Mouse (Mus musculus) B cell, adult (primary cell): Measurements from ENCODE around the gene Fbxw5. TPM values are rescaled to one million over a fixed set of nuclear protein-coding genes. Genes with fewer than 3 reads are reported as not detected.

ENCODE experiments used
- total RNA-seq: library from RNA; stranded (reverse); gene quantifications from 4 replicates; pipeline ENCODE4 v1.2.4, GENCODE M21; 2023; ENCODE audit not compliant: inconsistent age

Gene Fbxw5
- total RNA-seq: 69.9 to 80.2 TPM (median 72.7 TPM) in 4 replicates

DNA sequence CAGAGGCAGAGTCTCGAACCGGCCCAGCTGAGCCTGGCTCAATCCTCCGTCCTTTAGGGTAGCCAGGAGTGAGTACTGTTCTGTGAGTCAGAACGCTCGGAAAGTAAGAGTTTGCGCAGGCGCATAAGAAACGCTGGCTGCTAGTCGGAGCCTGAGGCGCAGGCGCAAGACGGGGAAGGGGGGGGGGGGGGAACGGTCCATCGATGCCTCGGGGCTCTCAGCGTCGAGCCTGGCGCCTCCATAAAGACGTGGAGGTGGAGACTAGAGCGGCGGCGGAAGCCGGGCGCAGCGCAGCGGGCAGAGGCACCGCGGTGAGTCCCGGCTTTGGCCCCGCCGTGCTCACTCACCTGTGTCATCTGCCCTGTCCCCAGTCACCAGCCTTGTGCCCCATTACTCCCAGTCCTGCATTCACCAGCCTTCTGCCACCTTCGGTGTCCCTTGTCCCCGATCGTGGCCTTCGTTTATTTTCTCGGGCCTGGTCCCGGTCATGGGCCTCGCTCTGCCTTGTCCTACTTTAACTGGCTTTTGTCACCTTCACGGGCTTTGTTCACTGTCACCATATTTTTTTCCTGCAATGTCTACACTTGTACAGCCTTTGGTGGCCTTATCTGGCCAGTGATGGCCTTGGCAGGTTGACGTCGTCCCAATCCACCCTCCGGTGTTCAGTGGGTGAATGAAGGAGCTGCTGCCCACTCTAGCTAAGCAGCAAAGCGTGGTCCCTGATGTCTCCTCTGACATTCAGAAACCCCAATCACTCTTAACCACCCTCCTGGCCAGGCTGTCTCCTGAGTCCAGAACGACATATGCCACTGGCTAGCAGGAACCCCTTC is at the start of gene Fbxw5:
Gene Fbxw5, plus strand, starts transcription at position 175 of the 830 bp plus-strand sequence.

DNA sequence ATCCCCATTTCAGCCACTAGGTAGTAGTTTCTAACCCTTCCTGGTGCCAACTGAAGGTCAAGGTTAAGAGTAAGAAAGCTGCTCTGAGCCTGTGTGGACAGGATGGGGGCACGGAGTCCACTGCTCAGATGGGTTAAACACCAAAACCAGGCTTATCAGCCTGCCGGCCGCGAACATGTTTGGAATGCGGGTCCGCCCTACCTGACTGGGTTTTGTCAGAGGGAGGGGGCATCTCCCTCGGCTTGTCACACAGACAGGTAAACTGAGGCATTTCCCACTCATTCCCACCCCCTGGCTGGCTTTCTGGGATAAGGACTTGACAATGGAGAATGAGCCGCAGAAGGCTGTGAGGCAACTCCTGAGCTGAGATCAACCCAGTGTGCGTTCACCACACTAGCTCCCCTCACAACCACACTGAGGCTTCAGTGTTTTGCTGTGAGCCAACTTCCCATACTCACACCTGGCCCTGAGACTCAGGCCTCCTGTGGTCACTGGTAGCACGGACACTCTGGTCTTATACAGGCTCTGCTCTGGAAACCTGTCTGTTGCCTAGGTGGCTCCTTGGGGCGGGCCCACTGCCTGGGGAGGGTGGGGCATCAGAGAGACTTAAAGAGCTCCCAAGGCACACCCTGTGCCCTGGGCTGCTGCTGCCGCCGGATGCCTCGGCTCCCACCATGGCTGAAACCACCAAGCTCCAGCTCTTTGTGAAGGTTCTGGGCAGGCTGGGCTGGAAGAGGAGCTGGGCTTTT is 44.2 kb upstream of the Fbxw5 start, which contains the start of gene Clic3:
Gene Clic3, plus strand, starts transcription at position 634 of the 749 bp plus-strand sequence.

DNA sequence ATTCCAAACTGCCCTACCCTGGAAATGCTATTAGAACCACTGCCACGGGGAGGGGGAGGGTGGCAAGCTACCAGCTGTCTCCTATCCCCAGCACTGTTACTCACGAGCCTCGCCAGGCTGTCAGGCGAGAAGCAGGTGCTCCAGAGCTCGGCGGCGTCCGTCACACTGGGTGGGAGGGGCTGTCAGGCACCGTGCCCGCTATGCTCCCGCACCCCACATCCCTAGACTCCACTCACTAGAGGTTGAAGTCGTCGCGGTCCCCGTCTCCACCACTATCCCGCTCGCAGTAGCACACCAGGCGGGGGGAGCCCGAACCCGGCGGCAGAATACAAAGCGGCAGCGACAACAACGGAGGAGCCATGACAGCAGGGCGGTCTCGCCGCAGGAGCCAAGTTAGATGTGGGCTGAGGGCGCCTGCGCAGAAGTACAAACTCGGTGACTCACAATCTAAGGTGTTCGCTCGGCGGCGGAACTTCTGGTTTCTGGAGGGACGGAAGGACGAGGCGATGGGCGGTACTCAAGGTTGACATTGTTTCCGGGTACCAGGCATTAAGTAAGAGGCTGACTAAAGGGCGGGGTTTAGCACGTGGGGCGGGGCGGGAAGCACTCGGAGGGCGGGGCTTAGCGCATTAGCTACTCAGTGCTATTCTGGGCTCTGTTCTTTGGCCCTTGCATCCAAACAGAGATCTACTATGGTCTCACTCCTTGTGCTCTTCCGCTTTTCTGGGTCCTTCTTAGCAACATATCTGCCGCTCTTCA is 39.8 kb upstream of the Fbxw5 start, which contains the start of gene Paxx:
Gene Paxx, minus strand, starts transcription at position 544 of the 759 bp plus-strand sequence.

DNA sequence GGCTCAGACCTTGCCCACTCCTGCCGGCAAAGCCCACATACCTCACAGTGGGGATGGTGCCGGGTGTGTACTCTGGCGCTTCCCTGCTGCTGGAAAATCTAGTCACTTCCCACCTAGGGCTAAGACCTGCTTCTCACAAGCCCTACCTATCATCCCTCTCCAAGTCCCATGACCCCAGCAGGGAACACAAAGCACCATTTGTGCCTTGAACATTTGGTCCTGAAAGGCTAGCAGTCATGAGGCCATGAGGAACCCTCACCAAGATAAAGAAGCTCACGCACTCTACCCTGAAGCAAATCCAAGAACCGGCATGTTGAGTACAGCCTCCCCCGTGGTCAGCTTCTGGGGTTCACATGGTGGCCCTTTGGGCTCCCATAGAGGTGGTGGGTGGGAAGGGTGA is 30.6 kb upstream of the Fbxw5 start, which contains the start of gene Ptgds:
Gene Ptgds, minus strand, starts transcription at position 78 of the 400 bp plus-strand sequence.

DNA sequence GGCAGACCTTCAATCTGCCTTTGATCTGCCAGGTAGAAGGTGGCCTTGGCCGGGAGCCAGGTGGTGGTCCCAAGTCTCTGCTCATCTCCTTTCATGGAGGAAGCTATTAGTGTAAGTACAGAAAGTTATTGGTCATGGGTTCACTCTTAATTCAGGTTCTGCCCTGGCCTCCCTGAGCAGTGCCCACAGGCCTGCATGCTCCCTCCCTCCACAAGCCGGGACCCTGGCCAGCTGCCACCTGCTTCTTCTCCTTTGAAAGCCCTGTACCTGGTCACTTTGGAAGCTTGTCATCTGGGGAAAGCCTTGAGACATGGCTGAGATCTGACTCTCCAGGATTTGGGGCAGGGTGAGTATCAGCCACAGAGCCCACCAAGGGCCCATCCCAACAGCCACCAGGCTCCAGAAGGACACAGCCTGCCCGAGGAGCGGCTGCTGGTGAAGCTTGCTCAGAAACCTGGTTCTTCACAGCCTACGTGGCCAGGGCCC is 7.0 kb upstream of the Fbxw5 start, which contains the start of gene Lcn12:
Gene Lcn12, minus strand, starts transcription at position 436 of the 486 bp plus-strand sequence.

DNA sequence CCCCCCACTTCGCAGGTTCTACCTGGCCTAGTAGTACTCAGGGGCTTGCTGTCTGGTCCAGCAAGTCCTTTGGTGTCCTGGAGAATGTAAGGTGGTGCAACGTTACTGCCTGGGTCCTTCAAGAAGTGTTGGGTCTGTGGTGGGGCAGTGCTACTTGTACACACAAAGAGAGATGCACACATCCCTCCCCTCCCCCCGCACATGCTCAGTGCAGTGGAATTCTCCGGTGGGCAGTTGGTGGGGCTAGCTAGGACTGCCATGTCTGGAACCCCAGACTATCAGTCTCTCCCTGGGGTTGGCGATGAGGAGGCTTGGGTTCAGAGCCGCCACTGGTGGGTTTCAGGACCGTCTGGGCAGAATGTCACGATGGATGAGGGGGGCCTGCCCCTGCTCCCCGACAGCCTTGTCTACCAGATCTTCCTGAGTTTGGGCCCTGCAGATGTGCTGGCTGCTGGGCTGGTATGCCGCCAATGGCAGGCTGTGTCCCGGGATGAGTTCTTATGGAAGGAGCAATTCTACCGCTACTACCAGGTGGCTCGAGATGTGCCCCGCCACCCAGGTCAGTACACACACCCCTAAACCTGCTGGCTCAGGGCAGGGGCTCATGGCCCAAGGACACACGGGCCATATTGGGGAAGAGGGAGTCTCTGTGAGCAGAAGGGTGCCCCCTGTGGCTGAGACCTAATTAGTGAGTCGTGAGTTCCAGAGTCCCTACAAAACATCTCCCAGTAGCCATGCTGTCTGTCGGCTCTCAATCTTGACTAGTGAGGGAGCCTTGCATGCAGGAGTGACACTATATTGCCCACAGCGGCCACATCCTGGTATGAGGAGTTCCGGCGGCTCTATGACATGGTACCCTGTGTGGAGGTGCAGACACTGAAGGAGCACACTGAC is 1.3 kb downstream of the Fbxw5 start, which contains the start of gene C8g:
Gene C8g, minus strand, starts transcription at position 127 of the 894 bp plus-strand sequence.

DNA sequence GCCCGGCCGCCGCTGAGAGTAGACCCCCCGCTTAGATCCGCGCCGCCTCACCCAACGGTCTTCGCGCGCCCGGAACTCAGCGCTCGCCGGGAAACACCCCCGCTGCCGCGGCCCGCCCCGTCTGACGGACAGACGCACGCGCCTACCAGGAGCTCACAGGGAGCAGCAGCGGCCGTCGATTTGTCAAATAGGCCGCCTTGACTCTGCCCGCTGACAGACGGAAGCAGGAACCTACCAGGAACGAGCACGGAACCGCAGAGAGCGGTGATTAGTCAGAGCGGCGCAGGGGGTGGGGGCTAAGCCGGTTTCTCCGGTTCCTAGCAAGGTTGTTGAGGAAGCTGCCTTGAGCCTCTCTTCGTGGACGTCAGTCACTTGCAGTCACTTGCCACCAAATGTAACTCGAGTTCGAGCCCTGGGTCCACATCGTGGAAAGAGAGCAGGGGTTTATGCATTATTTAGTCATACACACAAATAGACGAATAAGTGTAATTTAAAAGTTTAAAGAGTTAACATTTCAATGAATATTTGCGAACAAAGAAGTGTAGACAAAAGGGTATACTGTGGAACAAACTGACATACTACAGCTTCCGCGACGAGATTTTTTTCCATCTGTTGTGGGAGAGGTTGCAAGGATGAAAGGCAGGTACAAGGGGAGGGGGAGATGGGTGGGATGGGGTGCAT is 46.4 kb downstream of the Fbxw5 start, which contains the start of gene Traf2:
Gene Traf2, minus strand, starts transcription at position 130 of the 681 bp plus-strand sequence.

Other genes with a start within 250 kb of the Fbxw5 start
- gene Tmem203, start 245.3 kb upstream of the Fbxw5 start, total RNA-seq: 17.0 to 23.1 TPM (median 22.3 TPM) in 4 replicates
- 11.7 to 16.8 TPM (median 12.7 TPM) in 4 replicates for gene Tprn, start 238.1 kb upstream of the Fbxw5 start, total RNA-seq
- 36.2 to 41.2 TPM (median 39.2 TPM) in 4 replicates for gene Ssna1, start 228.3 kb upstream of the Fbxw5 start, total RNA-seq
- gene Anapc2, start 228.3 kb upstream of the Fbxw5 start, total RNA-seq: 99.6 to 125 TPM (median 108 TPM) in 4 replicates
- gene Tmem210, start 212.6 kb upstream of the Fbxw5 start, total RNA-seq: not detected in 4 replicates
- not detected in 4 replicates for gene Lrrc26, start 210.8 kb upstream of the Fbxw5 start, total RNA-seq
- gene Grin1, start 181.6 kb upstream of the Fbxw5 start, total RNA-seq: not detected in 4 replicates
- gene Man1b1, start 168.4 kb upstream of the Fbxw5 start, total RNA-seq: 38.3 to 49.0 TPM (median 42.3 TPM) in 4 replicates
- 34.8 to 44.7 TPM (median 42.3 TPM) in 4 replicates for gene Dpp7, start 144.4 kb upstream of the Fbxw5 start, total RNA-seq
- gene Uap1l1, start 135.1 kb upstream of the Fbxw5 start, total RNA-seq: 29.6 to 32.3 TPM (median 30.7 TPM) in 4 replicates
- 0.94 to 1.4 TPM (median 1.1 TPM) in 4 replicates for gene Sapcd2, start 128.4 kb upstream of the Fbxw5 start, total RNA-seq
- not detected in 4 replicates for gene Entpd2, start 104.9 kb upstream of the Fbxw5 start, total RNA-seq
- gene Npdc1, start 101.4 kb upstream of the Fbxw5 start, total RNA-seq: not detected in 4 replicates
- 0.24 TPM in 1 of 4 replicates, not detected in the others for gene Fut7, start 77.5 kb upstream of the Fbxw5 start, total RNA-seq
- gene Abca2, start 72.0 kb upstream of the Fbxw5 start, total RNA-seq: 36.8 to 44.5 TPM (median 42.0 TPM) in 4 replicates
- gene Clic3, start 43.9 kb upstream of the Fbxw5 start, total RNA-seq: 0.80 TPM in 1 of 4 replicates, not detected in the others
- 111 to 124 TPM (median 114 TPM) in 4 replicates for gene Paxx, start 39.7 kb upstream of the Fbxw5 start, total RNA-seq
- gene Ptgds, start 30.7 kb upstream of the Fbxw5 start, total RNA-seq: not detected in 4 replicates
- not detected in 4 replicates for gene Lcn12, start 6.8 kb upstream of the Fbxw5 start, total RNA-seq
- 0.45 to 2.0 TPM (median 0.80 TPM) in 4 replicates for gene C8g, start 969 bp downstream of the Fbxw5 start, total RNA-seq
- 48.8 to 61.5 TPM (median 56.4 TPM) in 4 replicates for gene Traf2, start 46.2 kb downstream of the Fbxw5 start, total RNA-seq
- gene Edf1, start 57.1 kb downstream of the Fbxw5 start, total RNA-seq: 111 to 137 TPM (median 123 TPM) in 4 replicates
- 1.8 to 3.7 TPM (median 2.4 TPM) in 4 replicates for gene Mamdc4, start 74.1 kb downstream of the Fbxw5 start, total RNA-seq
- 15.5 to 23.8 TPM (median 21.3 TPM) in 4 replicates for gene Phpt1, start 74.5 kb downstream of the Fbxw5 start, total RNA-seq
- gene Ajm1, start 81.0 kb downstream of the Fbxw5 start, total RNA-seq: 0.15 to 0.42 TPM (median 0.19 TPM) in 4 replicates
- gene Rabl6, start 107.8 kb downstream of the Fbxw5 start, total RNA-seq: 84.7 to 117 TPM (median 104 TPM) in 4 replicates
- not detected in 4 replicates for gene Ccdc183, start 116.9 kb downstream of the Fbxw5 start, total RNA-seq
- 0.99 to 2.1 TPM (median 1.3 TPM) in 3 of 4 replicates, not detected in the other for gene Tmem141, start 121.3 kb downstream of the Fbxw5 start, total RNA-seq
- gene Fcna, start 127.3 kb downstream of the Fbxw5 start, total RNA-seq: 4.0 to 8.2 TPM (median 6.6 TPM) in 4 replicates
- gene Lcn8, start 152.4 kb downstream of the Fbxw5 start, total RNA-seq: not detected in 4 replicates
- not detected in 4 replicates for gene Lcn5, start 157.2 kb downstream of the Fbxw5 start, total RNA-seq
- not detected in 4 replicates for gene Lcn6, start 176.0 kb downstream of the Fbxw5 start, total RNA-seq
- gene Lcn10, start 182.0 kb downstream of the Fbxw5 start, total RNA-seq: not detected in 4 replicates
- gene Obp2a, start 199.3 kb downstream of the Fbxw5 start, total RNA-seq: not detected in 4 replicates
- 28.3 to 34.8 TPM (median 29.7 TPM) in 4 replicates for gene Bmyc, start 206.0 kb downstream of the Fbxw5 start, total RNA-seq
- not detected in 4 replicates for gene Obp2b, start 236.3 kb downstream of the Fbxw5 start, total RNA-seq